Mouse (Mus musculus) embryonic facial prominence, embryonic 12.5 days (tissue): Measurements from ENCODE around the gene Map3k11. TPM values are rescaled to one million over a fixed set of nuclear protein-coding genes. Genes with fewer than 3 reads are reported as not detected.
"Not testable (repeated sequence)": the region's sequence is repeated elsewhere in the genome, so short reads cannot be mapped to it uniquely, and the experiment has no call there.

Source experiments
- ATAC-seq: fragments of 200-750 bp; cut with Nextera tagmentation; 2 replicates; pipeline ENCODE4 v1.8.0; 2017; ENCODE audit not compliant: insufficient number of reproducible peaks, insufficient read depth, low FRiP score, low TSS enrichment
- H3K27ac ChIP-seq: fragments of 300-500 bp; sonication (generic); 2 replicates; pipeline ENCODE4 v1.5.1; 2016; ENCODE audit warnings: mild to moderate bottlenecking
- H3K27me3 ChIP-seq: fragments of 300-500 bp; sonication (generic); 2 replicates; pipeline ENCODE4 v1.6.1; 2016; ENCODE audit warnings: mild to moderate bottlenecking, moderate library complexity
- H3K36me3 ChIP-seq: fragments of 300-500 bp; sonication (generic); 2 replicates; pipeline ENCODE4 v1.6.1; 2016; ENCODE audit warnings: mild to moderate bottlenecking
- H3K4me1 ChIP-seq: fragments of 300-500 bp; sonication (generic); 2 replicates; pipeline ENCODE4 v1.6.1; 2016
- H3K4me2 ChIP-seq: fragments of 300-500 bp; sonication (generic); replicated peaks from 2 replicates; pipeline ENCODE4 v1.6.1; 2016; ENCODE audit warnings: mild to moderate bottlenecking, moderate library complexity
- H3K4me3 ChIP-seq: fragments of 300-500 bp; sonication (generic); 2 replicates; pipeline ENCODE4 v1.5.1; 2016; ENCODE audit warnings: mild to moderate bottlenecking
- H3K9ac ChIP-seq: fragments of 300-500 bp; sonication (generic); 2 replicates; pipeline ENCODE4 v1.6.1; 2016; ENCODE audit warnings: mild to moderate bottlenecking, moderate library complexity
- H3K9me3 ChIP-seq: fragments of 300-500 bp; sonication (generic); 2 replicates; pipeline ENCODE4 v1.6.1; 2016; ENCODE audit warnings: mild to moderate bottlenecking, moderate library complexity
- WGBS: fragments of 180-500 bp; shearing (Covaris S2); methylation state at CpG from one replicate; pipeline ENCODE4 v1.1.7; 2016; 5-methylcytosine and 5-hydroxymethylcytosine counted together
- polyA plus RNA-seq: library from polyadenylated mRNA; unstranded; fragments of >200 nt; fragmentation: Nextera tagmentation; extraction: Ambion mirVana; gene quantifications from 2 replicates; pipeline ENCODE4 v1.2.1, GENCODE M21; 2016

Gene Map3k11
- polyA plus RNA-seq, 1 experiment from 2014 or later = 26.0 TPM

DNA sequence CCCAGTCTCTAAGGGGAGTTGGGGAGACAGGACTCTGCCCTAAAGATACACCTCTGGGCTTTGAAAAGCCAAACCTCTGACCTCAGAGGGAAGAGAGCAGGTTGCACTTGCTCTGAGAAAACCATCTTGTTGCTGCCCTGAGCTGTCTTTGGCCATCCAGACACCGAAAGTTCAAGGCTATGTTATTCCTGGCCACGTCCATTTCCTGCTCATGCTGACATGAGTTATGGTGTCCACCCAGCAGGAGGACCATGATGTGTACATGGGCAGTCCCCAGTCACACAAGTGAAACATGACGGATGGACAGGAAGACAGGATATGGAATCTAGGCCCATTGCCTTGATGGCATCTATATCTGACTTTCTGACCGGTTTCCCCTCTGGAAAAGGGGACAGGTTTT is 8.1 kb upstream of the Map3k11 start:
- Histone ChIP-seq H3K4me1 (no peaks in the 10 kb centered on the region), H3K36me3 (peaks cover 92% of the 10 kb centered on the region), H3K9ac (no peak overlapping the region), H3K9me3 (no peaks in the 10 kb centered on the region), H3K4me3 (no peak overlapping the region), H3K4me2 (no peak overlapping the region), H3K27me3 (no peaks in the 10 kb centered on the region), H3K27ac (no peak overlapping the region)
- ATAC-seq = no peak
- 93% methylated on average over 4 of the region's 4 CpGs for WGBS

DNA sequence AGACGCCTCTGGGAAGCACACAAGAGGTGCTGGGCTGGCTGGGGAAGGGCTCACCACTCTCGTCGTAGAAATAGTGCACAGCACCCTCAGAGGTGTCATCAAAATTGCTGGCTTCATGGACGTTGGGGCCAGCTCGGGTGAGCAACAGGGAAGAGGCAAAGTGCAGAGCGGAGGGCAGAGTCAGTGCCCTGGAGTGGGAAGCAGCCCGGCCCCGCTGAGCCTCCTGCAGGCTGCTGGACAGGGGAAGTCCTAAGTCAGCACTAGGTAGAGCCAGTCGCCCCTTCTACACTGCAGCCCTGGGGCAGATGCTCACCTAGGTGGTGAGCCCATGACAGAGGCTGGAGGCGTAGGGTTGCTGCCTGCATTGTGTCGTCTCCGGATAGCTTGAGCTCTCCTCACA is 4.3 kb upstream of the Map3k11 start:
- Histone ChIP-seq H3K4me2 (no peak overlapping the region), H3K4me1 (peaks cover 12% of the 10 kb centered on the region), H3K9ac (no peak overlapping the region), H3K27ac (no peak overlapping the region), H3K27me3 (no peaks in the 10 kb centered on the region), H3K4me3 (no peak overlapping the region), H3K9me3 (no peaks in the 10 kb centered on the region), H3K36me3 (peaks cover 73% of the 10 kb centered on the region)
- no peak for ATAC-seq
- 90% methylated on average over 12 of the region's 12 CpGs for WGBS

DNA sequence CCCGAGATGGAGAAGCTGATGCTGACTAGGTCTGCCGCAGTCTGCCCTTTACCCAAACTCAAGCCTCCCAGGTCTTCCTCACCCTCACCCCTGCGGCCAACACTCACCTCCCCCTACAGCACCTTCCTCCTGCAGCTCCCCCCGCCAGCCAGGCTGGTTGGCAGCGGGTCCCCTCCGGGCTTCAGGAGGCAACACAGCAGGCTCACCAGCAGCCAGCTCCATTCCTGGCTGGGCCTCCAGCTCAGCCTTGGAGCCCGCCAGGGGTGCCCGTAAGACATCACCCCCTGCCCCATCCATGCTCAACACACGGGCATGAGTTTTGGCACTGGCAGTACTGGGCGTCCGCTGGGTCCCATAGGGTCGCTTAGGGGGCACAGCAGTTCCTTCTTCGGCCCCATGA is 3.6 kb upstream of the Map3k11 start:
- Histone ChIP-seq H3K27ac (no peak overlapping the region), H3K4me3 (no peak overlapping the region), H3K36me3 (peaks cover 66% of the 10 kb centered on the region), H3K4me1 (peaks cover 12% of the 10 kb centered on the region), H3K4me2 (no peak overlapping the region), H3K27me3 (no peaks in the 10 kb centered on the region), H3K9me3 (no peaks in the 10 kb centered on the region), H3K9ac (no peak overlapping the region)
- 90% methylated on average over 13 of the region's 13 CpGs for WGBS
- no peak for ATAC-seq

DNA sequence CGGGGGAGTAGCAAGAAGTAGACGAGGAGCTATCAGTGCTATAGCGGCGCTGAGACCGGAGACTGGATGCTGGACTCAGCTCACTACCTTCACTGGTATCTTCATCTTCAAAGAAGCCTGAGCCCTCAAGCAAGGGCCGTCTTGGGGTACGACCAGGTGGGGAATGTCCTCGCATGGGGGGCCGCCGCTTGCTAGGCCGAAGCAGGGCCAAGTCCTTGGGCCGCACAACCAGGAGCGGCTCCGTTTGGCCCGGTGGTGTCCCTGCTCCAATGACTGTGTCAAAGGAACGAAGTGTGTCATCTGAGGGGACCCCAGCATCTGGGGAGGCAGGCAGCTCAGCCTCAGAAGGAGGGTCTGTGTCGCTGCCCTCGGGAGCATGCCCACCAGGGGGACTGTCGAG is 3.1 kb upstream of the Map3k11 start:
- ATAC-seq = no peak
- WGBS = 95% methylated on average over 19 of the region's 19 CpGs
- no peaks in the 10 kb centered on the region for H3K9me3 ChIP-seq
- peaks cover 14% of the 10 kb centered on the region for H3K4me1 ChIP-seq
- no peak overlapping the region for H3K4me2 ChIP-seq
- no peak overlapping the region for H3K9ac ChIP-seq
- no peak overlapping the region for H3K27ac ChIP-seq
- peaks cover 61% of the 10 kb centered on the region for H3K36me3 ChIP-seq
- no peaks in the 10 kb centered on the region for H3K27me3 ChIP-seq
- H3K4me3 ChIP-seq = no peak overlapping the region

DNA sequence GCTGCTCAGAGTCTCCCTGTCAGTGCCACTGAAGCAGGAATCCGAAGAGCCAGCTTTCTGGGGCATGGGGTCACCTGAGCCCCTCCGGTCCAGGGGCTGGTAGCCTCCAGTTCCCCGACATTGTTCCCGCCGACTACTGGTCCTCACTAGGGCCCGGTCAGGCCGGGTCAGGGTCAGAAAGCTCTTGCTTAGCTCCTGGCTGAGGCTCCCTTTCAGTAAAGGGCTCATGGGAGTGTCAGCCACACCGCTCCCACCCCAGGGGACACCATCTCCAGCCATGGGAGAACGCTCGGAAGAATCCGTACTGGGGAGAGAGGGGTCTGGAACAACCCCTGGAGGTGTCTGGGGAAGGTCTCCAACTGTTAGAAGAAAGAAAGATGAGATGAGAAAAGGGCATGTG is 2.7 kb upstream of the Map3k11 start:
- Histone ChIP-seq H3K4me2 (no peak overlapping the region), H3K4me1 (peaks cover 19% of the 10 kb centered on the region), H3K27me3 (no peaks in the 10 kb centered on the region), H3K4me3 (no peak overlapping the region), H3K9me3 (no peaks in the 10 kb centered on the region), H3K36me3 (peaks cover 60% of the 10 kb centered on the region), H3K27ac (no peak overlapping the region), H3K9ac (no peak overlapping the region)
- ATAC-seq = no peak
- WGBS = 93% methylated on average over 11 of the region's 11 CpGs

DNA sequence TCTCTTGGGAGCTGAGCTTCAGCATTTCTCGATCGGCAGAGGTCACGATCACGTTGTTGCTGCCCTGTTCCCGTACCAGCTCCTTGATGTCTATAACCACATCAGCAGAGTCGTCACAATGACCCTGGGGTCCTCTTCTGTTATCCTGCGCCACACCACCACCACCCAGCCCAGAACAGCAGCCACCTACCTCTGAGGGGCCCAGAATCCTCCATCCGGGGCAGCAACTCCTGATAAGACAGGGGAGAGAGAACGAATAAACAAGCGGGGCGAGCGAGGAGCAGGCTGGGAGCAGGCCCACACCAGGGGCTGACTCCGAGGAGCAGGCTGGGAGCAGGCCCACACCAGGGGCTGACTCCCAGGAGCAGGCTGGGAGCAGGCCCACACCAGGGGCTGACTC is 2.1 kb upstream of the Map3k11 start:
- H3K4me1 ChIP-seq = peaks cover 24% of the 10 kb centered on the region
- WGBS = 90% methylated on average over 13 of the region's 13 CpGs

DNA sequence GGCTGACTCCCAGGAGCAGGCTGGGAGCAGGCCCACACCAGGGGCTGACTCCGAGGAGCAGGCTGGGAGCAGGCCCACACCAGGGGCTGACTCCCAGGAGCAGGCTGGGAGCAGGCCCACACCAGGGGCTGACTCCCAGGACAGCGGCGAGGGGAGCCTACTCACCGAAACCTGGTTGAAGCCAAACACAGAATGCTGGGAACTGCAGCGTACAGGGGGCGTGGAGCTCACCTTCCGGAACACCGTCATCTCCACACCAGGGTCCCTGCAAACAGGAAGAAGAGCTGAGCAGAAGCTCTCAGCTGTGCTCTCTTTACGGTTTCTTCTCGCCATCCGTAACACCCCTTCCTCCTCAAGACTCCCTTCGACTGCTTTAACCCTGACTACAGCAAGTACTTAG is 1.6 kb upstream of the Map3k11 start:
- H3K9me3 ChIP-seq, H3K27ac ChIP-seq, H3K27me3 ChIP-seq, ATAC-seq: not testable (repeated sequence)
- Histone ChIP-seq H3K9ac (peak overlapping the region; percentile 95; the same call in 1 of the 2 replicates), H3K4me1 (peaks cover 29% of the 10 kb centered on the region), H3K4me3 (peak overlapping the region; percentile 95), H3K4me2 (peak overlapping the region; percentile 94), H3K36me3 (peaks cover 60% of the 10 kb centered on the region)
- 89% methylated on average over 12 of the region's 12 CpGs for WGBS

More for the DNA sequence above, 2.1 kb upstream of the Map3k11 start:
- Histone ChIP-seq H3K4me3 (no peak overlapping the region), H3K27ac (no peak overlapping the region), H3K9ac (no peak overlapping the region), H3K9me3 (no peaks in the 10 kb centered on the region), H3K4me2 (no peak overlapping the region), H3K27me3 (no peaks in the 10 kb centered on the region), H3K36me3 (peaks cover 60% of the 10 kb centered on the region)
- ATAC-seq = no peak

DNA sequence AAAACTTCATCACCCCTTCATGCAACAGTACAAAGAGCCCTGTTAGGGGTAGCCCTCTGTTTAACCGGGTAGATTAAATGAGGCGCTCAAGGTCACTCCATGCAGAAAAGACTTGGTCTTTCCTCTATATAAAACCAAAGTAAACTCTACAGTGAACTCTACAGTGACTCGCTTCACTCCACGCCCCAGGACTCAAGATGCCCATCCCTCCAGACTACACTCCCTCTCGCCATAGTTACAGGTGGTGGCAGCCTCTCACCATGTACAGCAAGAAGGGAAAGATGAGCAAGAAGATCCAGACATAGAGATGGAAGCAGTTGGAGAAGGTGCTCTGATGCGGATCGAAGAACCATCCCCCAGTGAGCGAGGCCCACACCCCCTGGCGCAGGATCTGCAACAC is 804 bp upstream of the Map3k11 start:
- peaks cover 55% of the 10 kb centered on the region for H3K36me3 ChIP-seq
- no peaks in the 10 kb centered on the region for H3K27me3 ChIP-seq
- ATAC-seq = no peak
- peaks cover 37% of the 10 kb centered on the region for H3K4me1 ChIP-seq
- H3K27ac ChIP-seq = peak overlapping the region; percentile 90
- H3K4me3 ChIP-seq = peak overlapping the region; percentile 95
- H3K9ac ChIP-seq = peak overlapping the region; percentile 95
- no peaks in the 10 kb centered on the region for H3K9me3 ChIP-seq
- WGBS = 21% methylated on average over 9 of the region's 9 CpGs
- peak overlapping the region; percentile 94 for H3K4me2 ChIP-seq

DNA sequence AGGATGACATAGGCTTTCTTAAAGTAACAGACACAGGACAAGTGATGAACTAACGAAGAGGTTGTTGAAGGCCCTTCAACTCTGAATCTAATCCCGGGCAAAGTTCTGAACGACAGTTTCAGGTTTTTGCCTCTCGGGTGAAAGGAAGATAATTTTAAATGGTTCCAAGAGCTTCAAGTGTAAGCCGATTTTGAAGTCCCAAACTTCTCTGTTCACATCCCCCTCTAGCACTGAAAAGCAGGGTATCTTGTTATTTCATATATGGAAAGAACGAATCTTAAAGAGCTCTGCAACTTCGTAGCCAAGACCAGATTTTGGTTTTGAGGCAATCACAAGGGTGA is 516 bp downstream of the Map3k11 start:
- WGBS = 1% methylated on average over 7 of the region's 7 CpGs
- ATAC-seq = no peak
- Histone ChIP-seq H3K27me3 (no peaks in the 10 kb centered on the region), H3K4me1 (peaks cover 48% of the 10 kb centered on the region), H3K27ac (peak overlapping the region; percentile 90), H3K9me3 (no peaks in the 10 kb centered on the region), H3K4me2 (peak overlapping the region; percentile 94), H3K36me3 (peaks cover 55% of the 10 kb centered on the region), H3K9ac (peak overlapping the region; percentile 95), H3K4me3 (peak overlapping the region; percentile 95)

DNA sequence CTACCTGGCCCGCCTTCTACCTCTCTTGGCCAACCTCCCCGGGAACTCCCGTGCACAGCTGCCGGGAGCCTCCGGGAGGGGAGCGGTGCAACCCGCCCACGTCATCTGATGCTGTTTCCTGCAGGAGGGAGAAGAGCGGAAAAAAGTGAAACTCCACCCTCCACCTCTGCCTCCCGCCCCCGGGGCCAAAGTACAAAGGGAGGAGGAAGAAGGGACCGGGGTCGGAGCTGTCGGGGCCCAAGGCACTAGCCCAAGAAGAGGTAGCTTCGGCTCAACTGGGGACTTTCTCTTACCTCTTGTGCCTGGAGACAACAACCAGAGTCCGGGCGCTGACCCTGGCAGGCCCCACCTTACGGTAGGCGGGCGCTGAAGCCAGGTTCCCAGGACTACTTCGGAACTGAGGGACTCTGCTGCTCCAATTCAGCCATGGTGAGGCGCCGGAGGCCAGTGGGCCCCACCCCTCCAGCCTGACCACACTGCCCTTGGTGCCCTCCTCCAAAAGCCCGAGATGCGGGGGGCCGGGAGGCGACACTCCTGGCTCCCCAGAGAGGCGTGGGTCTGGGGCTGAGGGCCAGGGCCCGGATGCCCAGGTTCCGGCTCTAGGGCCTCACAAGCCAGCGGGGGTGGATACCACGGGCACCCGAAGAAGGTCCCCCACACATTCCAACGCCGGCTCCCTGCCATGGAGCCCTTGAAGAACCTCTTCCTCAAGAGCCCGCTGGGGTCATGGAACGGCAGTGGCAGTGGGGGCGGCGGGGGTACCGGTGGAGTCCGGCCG is 1.2 kb downstream of the Map3k11 start:
- H3K4me1 ChIP-seq = peaks cover 48% of the 10 kb centered on the region
- peaks cover 49% of the 10 kb centered on the region for H3K36me3 ChIP-seq
- H3K9me3 ChIP-seq = no peaks in the 10 kb centered on the region
- H3K27me3 ChIP-seq = no peaks in the 10 kb centered on the region
- H3K4me2 ChIP-seq = peak overlapping the region; percentile 94
- 10% methylated on average over 42 of the region's 42 CpGs for WGBS
- H3K9ac ChIP-seq = peak overlapping the region; percentile 95
- peak overlapping the region; percentile 95 for H3K4me3 ChIP-seq
- H3K27ac ChIP-seq = peak overlapping the region; percentile 90
- ATAC-seq = peak; percentile 47; the same call in 1 of the 2 replicates

DNA sequence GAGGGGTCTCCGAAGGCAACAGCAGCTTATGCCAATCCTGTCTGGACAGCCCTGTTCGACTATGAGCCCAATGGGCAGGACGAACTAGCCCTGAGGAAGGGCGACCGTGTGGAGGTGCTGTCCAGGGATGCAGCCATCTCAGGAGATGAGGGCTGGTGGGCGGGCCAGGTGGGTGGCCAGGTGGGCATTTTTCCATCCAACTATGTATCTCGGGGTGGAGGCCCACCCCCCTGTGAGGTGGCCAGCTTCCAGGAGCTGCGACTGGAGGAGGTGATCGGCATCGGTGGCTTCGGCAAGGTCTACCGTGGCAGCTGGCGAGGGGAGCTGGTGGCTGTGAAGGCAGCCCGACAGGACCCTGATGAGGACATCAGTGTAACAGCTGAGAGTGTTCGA is 1.8 kb downstream of the Map3k11 start:
- Histone ChIP-seq H3K27me3 (no peaks in the 10 kb centered on the region), H3K36me3 (peaks cover 49% of the 10 kb centered on the region), H3K9me3 (no peaks in the 10 kb centered on the region), H3K9ac (peak overlapping the region; percentile 95), H3K4me3 (peak overlapping the region; percentile 95), H3K27ac (peak overlapping the region; percentile 90), H3K4me1 (peaks cover 48% of the 10 kb centered on the region), H3K4me2 (peak overlapping the region; percentile 94)
- no peak for ATAC-seq
- 66% methylated on average over 15 of the region's 15 CpGs for WGBS

DNA sequence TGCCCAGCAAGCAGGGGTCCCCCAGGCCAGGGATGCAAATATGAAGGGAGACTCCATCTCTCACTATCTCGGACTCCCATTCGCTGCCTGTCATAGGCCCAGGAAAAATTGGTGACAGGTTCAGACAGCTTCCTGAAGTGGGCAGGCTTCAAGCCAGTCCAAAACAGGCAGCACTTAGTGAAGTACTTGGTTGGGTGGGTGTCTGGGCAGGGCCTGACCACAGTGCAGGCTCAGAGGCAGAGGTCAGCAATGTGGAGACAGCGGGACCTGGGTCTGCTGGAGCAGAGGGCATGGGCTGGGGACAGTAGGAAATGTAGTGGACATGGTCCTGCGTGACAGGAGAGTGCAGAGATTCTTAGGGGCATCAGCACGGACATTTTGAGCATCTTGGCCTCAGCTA is 3.1 kb downstream of the Map3k11 start:
- Histone ChIP-seq H3K4me3 (peak overlapping the region; percentile 95), H3K9me3 (no peaks in the 10 kb centered on the region), H3K4me1 (peaks cover 48% of the 10 kb centered on the region), H3K9ac (peak overlapping the region; percentile 95), H3K4me2 (peak overlapping the region; percentile 94), H3K36me3 (peaks cover 49% of the 10 kb centered on the region), H3K27ac (peak overlapping the region; percentile 61), H3K27me3 (no peaks in the 10 kb centered on the region)
- 66% methylated on average over 5 of the region's 5 CpGs for WGBS
- no peak for ATAC-seq
